Mouse (Mus musculus): ENCODE measurements around the gene Fam193b. TPM values are rescaled to one million over a fixed set of nuclear protein-coding genes. Genes with fewer than 3 reads are reported as not detected.

The Fam193b gene
- polyA plus RNA-seq, 1 experiment from 2014 or later, result 62.2 TPM

DNA sequence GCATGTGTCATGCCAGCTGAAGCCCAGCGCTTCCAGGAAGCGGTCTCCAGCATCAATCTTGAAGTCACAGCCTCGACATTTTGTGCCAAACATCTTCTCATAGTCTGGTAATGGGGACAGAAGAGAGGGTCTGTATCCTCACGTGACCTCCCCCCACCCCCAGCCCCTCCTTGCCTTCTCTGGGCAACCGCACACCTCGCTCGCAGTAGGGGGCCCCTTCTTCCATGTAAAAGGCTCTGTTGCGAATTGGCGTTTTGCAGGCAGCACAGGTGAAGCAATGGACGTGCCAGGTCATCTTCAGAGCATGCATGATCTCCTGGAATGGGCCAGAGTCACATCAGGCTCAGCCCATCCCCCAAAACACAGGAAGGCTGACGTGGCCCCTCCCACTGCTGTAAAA lies 72.0 kb downstream of the Fam193b start:
- Histone ChIP-seq H3K4me3 (replicated peaks; ENCODE audit: low read length) (no peak overlapping the region), H3K27ac (ENCODE audit: low read length) (no peak overlapping the region), H3K9me3 (ENCODE audit: control insufficient read depth, low read length) (no peaks in the 10 kb centered on the region), H3K4me2 (ENCODE audit: low read length) (no peak overlapping the region), H3K36me3 (ENCODE audit: control insufficient read depth, insufficient read depth) (peaks cover 2% of the 10 kb centered on the region; the same call in 1 of the 2 replicates), H3K27me3 (replicated peaks; ENCODE audit: control insufficient read depth, insufficient read depth, low read length) (no peaks in the 10 kb centered on the region), H3K4me1 (replicated peaks; ENCODE audit: control insufficient read depth, insufficient read depth, low read length) (peaks cover 32% of the 10 kb centered on the region), H3K9ac (replicated peaks; ENCODE audit: low read depth, low read length) (no peak overlapping the region; the same call in 1 of the 2 replicates)
- 53% methylated on average over 11 of the region's 11 CpGs for WGBS
- ATAC-seq, result no peak

DNA sequence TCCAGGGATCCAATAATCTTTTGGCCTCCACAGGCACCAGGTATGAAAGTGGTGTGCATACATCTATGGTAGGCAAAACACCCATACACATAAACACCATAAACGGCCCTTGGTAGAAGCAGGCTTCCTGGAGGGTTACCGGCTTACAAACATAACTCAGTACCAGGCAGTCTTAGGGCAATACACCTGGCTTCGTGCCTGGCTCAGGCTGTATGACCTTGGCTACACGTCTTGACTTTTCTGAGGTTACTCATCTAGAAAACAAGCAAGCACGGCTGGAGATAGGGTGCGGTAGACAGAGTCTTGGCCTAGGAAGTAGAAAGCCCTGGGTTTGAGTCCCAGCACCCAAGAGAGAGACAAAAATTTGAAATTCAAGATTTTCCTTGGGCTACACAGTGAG lies 74.3 kb downstream of the Fam193b start:
- 87% methylated on average over 6 of the region's 6 CpGs for WGBS
- Histone ChIP-seq H3K4me2 (ENCODE audit: low read length) (no peak overlapping the region), H3K36me3 (ENCODE audit: control insufficient read depth, insufficient read depth) (peaks cover 2% of the 10 kb centered on the region; the same call in 1 of the 2 replicates), H3K27me3 (replicated peaks; ENCODE audit: control insufficient read depth, insufficient read depth, low read length) (no peaks in the 10 kb centered on the region), H3K27ac (ENCODE audit: low read length) (no peak overlapping the region), H3K4me3 (replicated peaks; ENCODE audit: low read length) (no peak overlapping the region), H3K9me3 (ENCODE audit: control insufficient read depth, low read length) (no peaks in the 10 kb centered on the region), H3K4me1 (replicated peaks; ENCODE audit: control insufficient read depth, insufficient read depth, low read length) (peaks cover 32% of the 10 kb centered on the region), H3K9ac (replicated peaks; ENCODE audit: low read depth, low read length) (no peak overlapping the region)
- ATAC-seq, result no peak

DNA sequence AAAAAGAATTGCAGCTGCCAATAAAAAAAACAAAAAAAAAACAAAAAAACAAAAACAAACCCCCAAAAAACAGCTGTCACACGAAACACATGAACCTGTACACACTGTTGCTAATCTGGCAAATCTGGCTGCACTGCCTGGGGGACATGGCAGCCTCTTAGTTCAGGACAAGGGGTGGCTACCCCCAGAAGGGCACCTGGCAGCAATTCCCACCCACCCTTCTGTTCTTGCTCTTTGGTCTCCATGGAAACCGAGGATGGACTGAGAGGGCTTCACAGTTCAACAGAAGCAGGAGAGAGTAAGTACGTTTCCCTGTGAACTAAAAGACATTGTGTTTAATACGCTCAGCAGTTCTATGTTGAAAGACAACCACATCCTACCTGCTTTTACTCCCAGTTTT lies 75.2 kb downstream of the Fam193b start:
- Histone ChIP-seq H3K9ac (replicated peaks; ENCODE audit: low read depth, low read length) (no peak overlapping the region), H3K9me3 (ENCODE audit: control insufficient read depth, low read length) (no peaks in the 10 kb centered on the region), H3K4me3 (replicated peaks; ENCODE audit: low read length) (no peak overlapping the region), H3K4me2 (ENCODE audit: low read length) (peak overlapping the region; percentile 22), H3K4me1 (replicated peaks; ENCODE audit: control insufficient read depth, insufficient read depth, low read length) (peaks cover 32% of the 10 kb centered on the region), H3K36me3 (ENCODE audit: control insufficient read depth, insufficient read depth) (peaks cover 2% of the 10 kb centered on the region; the same call in 1 of the 2 replicates), H3K27ac (ENCODE audit: low read length) (peak overlapping the region; percentile 57), H3K27me3 (replicated peaks; ENCODE audit: control insufficient read depth, insufficient read depth, low read length) (no peaks in the 10 kb centered on the region)
- ATAC-seq, result peak; percentile 29; the same call in 1 of the 2 replicates
- WGBS, result 14% methylated on average over 4 of the region's 4 CpGs

DNA sequence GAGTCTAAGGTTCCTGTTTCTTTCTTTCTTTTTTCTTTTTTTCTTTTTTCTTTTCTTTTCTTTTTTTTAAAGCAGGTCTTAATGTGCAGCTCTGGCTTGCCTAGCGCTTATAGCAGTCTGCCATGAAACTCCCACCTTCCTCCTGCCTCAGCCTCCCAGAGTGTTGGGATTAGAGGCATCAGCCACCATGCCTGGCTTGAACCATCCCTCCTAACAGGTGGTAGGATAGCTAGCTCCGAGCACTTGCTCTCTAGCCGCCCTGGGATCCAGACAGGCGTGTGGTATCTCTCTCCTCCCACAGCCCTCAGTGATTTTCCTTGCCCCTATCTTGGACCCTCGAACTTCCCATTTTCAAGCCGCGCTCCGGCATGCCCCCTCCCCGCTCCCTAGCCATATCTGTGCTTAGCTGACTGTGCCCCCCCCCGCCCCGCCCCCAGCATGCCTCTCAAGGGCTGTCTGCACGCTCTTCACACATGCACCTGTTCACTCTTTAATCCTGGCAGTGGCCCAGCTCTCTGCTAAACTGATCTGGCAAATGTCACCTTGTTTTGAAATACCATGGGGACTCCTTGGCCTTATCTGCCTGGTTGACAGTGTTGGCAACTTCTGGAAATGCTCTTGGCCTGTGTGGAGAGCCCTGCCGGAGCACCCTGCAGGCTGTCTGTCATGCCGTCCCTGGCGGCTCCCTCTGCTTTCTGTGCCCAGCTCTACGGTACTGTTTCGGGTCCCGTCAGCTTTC lies 75.9 kb downstream of the Fam193b start:
- Histone ChIP-seq H3K27ac (ENCODE audit: low read length) (peak overlapping the region; percentile 31; the same call in 1 of the 2 replicates), H3K36me3 (ENCODE audit: control insufficient read depth, insufficient read depth) (peaks cover 2% of the 10 kb centered on the region; the same call in 1 of the 2 replicates), H3K4me1 (replicated peaks; ENCODE audit: control insufficient read depth, insufficient read depth, low read length) (peaks cover 32% of the 10 kb centered on the region), H3K9ac (replicated peaks; ENCODE audit: low read depth, low read length) (no peak overlapping the region), H3K4me2 (ENCODE audit: low read length) (peak overlapping the region; percentile 6; the same call in 1 of the 2 replicates), H3K4me3 (replicated peaks; ENCODE audit: low read length) (no peak overlapping the region), H3K27me3 (replicated peaks; ENCODE audit: control insufficient read depth, insufficient read depth, low read length) (no peaks in the 10 kb centered on the region), H3K9me3 (ENCODE audit: control insufficient read depth, low read length) (no peaks in the 10 kb centered on the region)
- peak; percentile 76 for ATAC-seq
- WGBS, result 13% methylated on average over 18 of the region's 18 CpGs

DNA sequence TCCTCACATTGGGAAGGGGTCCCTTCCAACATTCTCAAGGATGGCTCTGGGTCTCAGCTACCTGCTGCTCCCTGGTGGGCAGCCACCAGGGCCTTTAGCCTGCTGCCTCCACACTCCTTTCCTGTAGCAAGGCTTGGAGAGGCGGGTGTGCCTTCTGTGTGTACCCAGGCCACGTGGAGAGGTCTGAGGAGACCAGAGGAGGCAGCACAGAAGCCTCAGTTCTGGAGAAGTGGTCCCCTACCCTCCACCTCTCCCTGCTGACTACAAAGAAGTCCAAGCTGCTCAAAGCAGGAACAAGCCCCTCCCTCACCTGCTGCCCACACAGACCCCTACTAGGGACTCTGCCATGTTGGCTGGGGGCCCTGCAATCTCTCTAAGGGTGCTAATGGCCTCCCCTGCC lies 76.7 kb downstream of the Fam193b start:
- Histone ChIP-seq H3K4me1 (replicated peaks; ENCODE audit: control insufficient read depth, insufficient read depth, low read length) (peaks cover 32% of the 10 kb centered on the region), H3K9ac (replicated peaks; ENCODE audit: low read depth, low read length) (no peak overlapping the region), H3K27ac (ENCODE audit: low read length) (0 out of 2 replicates have a peak overlapping the region, but pooled peaks have one; percentile 8), H3K27me3 (replicated peaks; ENCODE audit: control insufficient read depth, insufficient read depth, low read length) (no peaks in the 10 kb centered on the region), H3K4me3 (replicated peaks; ENCODE audit: low read length) (no peak overlapping the region), H3K9me3 (ENCODE audit: control insufficient read depth, low read length) (no peaks in the 10 kb centered on the region), H3K4me2 (ENCODE audit: low read length) (no peak overlapping the region), H3K36me3 (ENCODE audit: control insufficient read depth, insufficient read depth) (peaks cover 2% of the 10 kb centered on the region; the same call in 1 of the 2 replicates)
- ATAC-seq, result peak; percentile 8; the same call in 1 of the 2 replicates
- 29% methylated on average over 2 of the region's 2 CpGs for WGBS

Small RNAs within 50 kb of the gene (microRNA-seq; reads per million reads assigned to microRNA genes)
- 2.1 reads per million, percentile 3 among the genes with 10 or more reads in this experiment for gene Mir6945

Other genes with a start within 250 kb of the Fam193b start
- gene Rab24, start 249.2 kb downstream of the Fam193b start, polyA plus RNA-seq (2015; fragmentation: Nextera tagmentation; extraction: Ambion mirVana), result 104 and 109 TPM in 2 replicates
- 22.1 and 23.9 TPM in 2 replicates for gene Mxd3, start 241.3 kb downstream of the Fam193b start, polyA plus RNA-seq (2015; fragmentation: Nextera tagmentation; extraction: Ambion mirVana)
- gene Lman2, start 208.3 kb downstream of the Fam193b start, polyA plus RNA-seq (2015; fragmentation: Nextera tagmentation; extraction: Ambion mirVana), result 56.3 and 59.7 TPM in 2 replicates
- 0.71 and 1.4 TPM in 2 replicates for gene Rgs14, start 201.4 kb downstream of the Fam193b start, polyA plus RNA-seq (2015; fragmentation: Nextera tagmentation; extraction: Ambion mirVana)
- 0.27 TPM in 1 of 2 replicates, not detected in the other for gene Slc34a1, start 172.9 kb downstream of the Fam193b start, polyA plus RNA-seq (2015; fragmentation: Nextera tagmentation; extraction: Ambion mirVana)
- gene Pfn3, start 155.9 kb downstream of the Fam193b start, polyA plus RNA-seq (2015; fragmentation: Nextera tagmentation; extraction: Ambion mirVana), result 0.43 and 0.84 TPM in 2 replicates
- not detected in 2 replicates for gene F12, start 144.3 kb downstream of the Fam193b start, polyA plus RNA-seq (2015; fragmentation: Nextera tagmentation; extraction: Ambion mirVana)
- gene Grk6, start 126.0 kb downstream of the Fam193b start, polyA plus RNA-seq (2015; fragmentation: Nextera tagmentation; extraction: Ambion mirVana), result 39.4 and 40.1 TPM in 2 replicates
- gene Prr7, start 106.9 kb downstream of the Fam193b start, polyA plus RNA-seq (2015; fragmentation: Nextera tagmentation; extraction: Ambion mirVana), result 4.1 and 4.3 TPM in 2 replicates
- 792 and 816 TPM in 2 replicates for gene Dbn1, start 83.0 kb downstream of the Fam193b start, polyA plus RNA-seq (2015; fragmentation: Nextera tagmentation; extraction: Ambion mirVana)
- gene Pdlim7, start 57.4 kb downstream of the Fam193b start, polyA plus RNA-seq (2015; fragmentation: Nextera tagmentation; extraction: Ambion mirVana), result 132 and 147 TPM in 2 replicates
- 3.1 and 4.6 TPM in 2 replicates for gene Dok3, start 41.8 kb downstream of the Fam193b start, polyA plus RNA-seq (2015; fragmentation: Nextera tagmentation; extraction: Ambion mirVana)
- 67.3 and 70.6 TPM in 2 replicates for gene Ddx41, start 34.5 kb downstream of the Fam193b start, polyA plus RNA-seq (2015; fragmentation: Nextera tagmentation; extraction: Ambion mirVana)
- 96.9 and 133 TPM in 2 replicates for gene Tmed9, start 2.6 kb upstream of the Fam193b start, polyA plus RNA-seq (2015; fragmentation: Nextera tagmentation; extraction: Ambion mirVana)
- 29.9 and 41.4 TPM in 2 replicates for gene B4galt7, start 28.8 kb upstream of the Fam193b start, polyA plus RNA-seq (2015; fragmentation: Nextera tagmentation; extraction: Ambion mirVana)
- 96.9 and 104 TPM in 2 replicates for gene Caml, start 51.9 kb upstream of the Fam193b start, polyA plus RNA-seq (2015; fragmentation: Nextera tagmentation; extraction: Ambion mirVana)
- gene Ddx46, start 63.9 kb upstream of the Fam193b start, polyA plus RNA-seq (2015; fragmentation: Nextera tagmentation; extraction: Ambion mirVana), result 34.2 and 36.4 TPM in 2 replicates
- 74.6 and 74.9 TPM in 2 replicates for gene B230219D22Rik, start 122.0 kb upstream of the Fam193b start, polyA plus RNA-seq (2015; fragmentation: Nextera tagmentation; extraction: Ambion mirVana)
- 121 and 125 TPM in 2 replicates for gene Txndc15, start 143.5 kb upstream of the Fam193b start, polyA plus RNA-seq (2015; fragmentation: Nextera tagmentation; extraction: Ambion mirVana)
- 15.3 and 16.3 TPM in 2 replicates for gene Pcbd2, start 156.2 kb upstream of the Fam193b start, polyA plus RNA-seq (2015; fragmentation: Nextera tagmentation; extraction: Ambion mirVana)
- gene Catsper3, start 213.4 kb upstream of the Fam193b start, polyA plus RNA-seq (2015; fragmentation: Nextera tagmentation; extraction: Ambion mirVana), result not detected in 2 replicates

Measured in forebrain, embryonic 16.5 days (tissue).